Mouse (Mus musculus): Measurements from ENCODE around the gene Sh3d19. TPM values are rescaled to one million over a fixed set of nuclear protein-coding genes. Genes with fewer than 3 reads are reported as not detected.

The Sh3d19 gene
- 0.29 TPM for total RNA-seq (2023)

DNA sequence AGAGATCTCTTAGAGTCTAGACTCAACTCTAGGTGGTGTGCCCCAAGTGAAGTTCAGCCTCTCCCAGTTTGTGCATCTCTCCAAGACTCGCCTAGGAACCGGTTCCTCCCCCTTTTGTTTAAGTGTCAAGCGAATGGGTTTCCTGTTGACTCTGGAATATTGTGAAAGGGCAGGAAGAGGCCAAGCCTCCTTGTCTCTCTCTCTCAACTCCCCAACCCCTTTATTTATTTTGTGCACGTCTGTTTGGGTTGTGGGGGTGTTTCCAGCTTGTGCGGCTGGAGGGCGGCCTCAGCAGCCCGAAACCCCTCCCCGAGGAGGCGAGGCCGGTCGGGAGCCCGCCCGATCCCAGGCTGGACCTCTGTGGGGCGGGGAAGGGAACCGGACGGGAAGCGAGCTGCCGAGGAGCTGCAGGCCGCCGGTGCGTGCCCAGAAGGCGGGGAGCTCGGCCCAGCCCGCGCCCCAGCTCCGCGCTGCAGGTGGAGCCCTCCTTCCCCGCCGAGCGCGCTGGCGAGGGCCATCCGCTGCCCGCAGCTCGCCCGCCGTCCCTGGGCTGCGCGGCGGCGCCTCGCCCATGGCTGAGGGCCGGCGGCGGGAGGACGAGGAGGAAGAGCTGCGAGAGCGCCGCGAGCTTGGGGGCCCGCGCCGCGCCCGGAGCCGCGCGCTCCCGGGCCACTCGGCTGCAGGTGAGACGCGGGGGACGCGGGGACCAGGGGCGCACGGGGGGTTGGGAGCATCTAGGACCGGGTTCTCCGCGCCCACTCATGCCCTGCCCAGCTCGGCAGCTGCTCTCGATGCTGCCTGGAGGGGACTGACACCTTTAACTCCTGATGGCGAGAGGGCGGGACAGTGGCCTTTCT is at the start of gene Sh3d19:
Gene Sh3d19, plus strand, starts transcription at position 368 of the 857 bp plus-strand sequence.

DNA sequence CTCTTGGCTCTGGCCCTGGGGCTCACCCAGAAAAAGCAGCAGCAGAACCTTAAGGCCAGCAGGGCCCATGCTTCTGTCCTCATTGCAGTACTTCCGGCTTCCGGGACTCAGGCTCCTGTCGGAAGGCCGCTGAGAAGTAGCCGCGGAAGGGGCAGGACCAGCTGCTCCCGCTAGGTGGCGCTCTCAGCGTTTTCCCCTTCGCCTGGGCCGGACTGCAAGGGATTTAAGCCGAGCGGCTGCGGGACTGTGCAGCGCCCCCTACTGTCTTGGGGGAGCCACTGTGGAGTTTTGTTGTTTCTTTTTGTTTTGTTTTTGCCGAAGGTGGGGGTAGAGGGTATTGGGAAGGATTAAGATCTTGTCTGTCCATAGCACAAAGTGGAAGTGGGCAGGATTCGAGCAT is 31.5 kb downstream of the Sh3d19 start, which contains the start of gene Prss48:
Gene Prss48, minus strand, starts transcription at position 69 of the 400 bp plus-strand sequence.

GRCm38 (mm10) chr3:86142263-86142933 is 171.5 kb downstream of the Sh3d19 start, which contains the start of gene Rps3a1:
TSS of gene Rps3a1 (minus strand) at chr3:86142702.

Other genes with a start within 250 kb of the Sh3d19 start
- gene Fam160a1, start 153.8 kb upstream of the Sh3d19 start, total RNA-seq (2023) = 0.35 TPM
- not detected for gene Glt28d2, start 83.6 kb upstream of the Sh3d19 start, total RNA-seq (2023)
- gene Gm37240, start 83.6 kb upstream of the Sh3d19 start, total RNA-seq (2023) = 0.67 TPM
- not detected for gene Prss48, start 31.4 kb downstream of the Sh3d19 start, total RNA-seq (2023)
- 2,432 TPM for gene Rps3a1, start 171.6 kb downstream of the Sh3d19 start, total RNA-seq (2023)